Comparison of ENCODE assay signal across 8 mouse cellular contexts in the genomic region with DNA sequence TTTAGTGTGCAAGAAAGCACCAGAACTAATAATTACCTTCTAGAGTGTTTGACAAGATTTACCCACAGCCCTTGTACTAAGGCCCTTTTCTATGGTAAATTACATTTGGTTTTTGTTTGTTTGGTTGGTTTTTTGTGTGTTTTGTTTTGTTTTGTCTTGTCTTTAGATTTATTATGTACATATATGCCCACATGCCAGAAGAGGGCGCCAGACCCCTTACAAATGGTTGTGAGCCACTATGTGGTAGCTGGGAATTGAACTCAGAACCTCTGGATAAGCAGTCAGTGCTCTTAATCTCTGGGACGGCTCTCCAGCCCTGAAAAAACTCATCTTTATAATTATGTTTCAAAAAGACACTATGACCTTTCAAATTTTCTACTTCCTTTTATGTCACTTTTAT. TPM values are rescaled to one million over a fixed set of nuclear protein-coding genes. Genes with fewer than 3 reads are reported as not detected.
DNase-seq lines count a peak whose midpoint lies in the region; ATAC-seq and TF ChIP-seq lines count a peak whose summit lies in the region.

No protein-coding gene starts in this region.

- H3K9me3 ChIP-seq in forebrain, embryonic 13.5 days (replicated peaks), result no peaks in the 10 kb centered on the region; the same call in 1 of the 2 replicates

- H3K27me3 ChIP-seq in forebrain, embryonic 13.5 days, result no peaks in the 10 kb centered on the region

- DNase-seq in CD4-positive, CD25-positive, alpha-beta regulatory T cell, adult 2 months (ENCODE audit: low read depth, low spot score), result peak; percentile 64
- peak in 1 of 2 experiments; percentile 23 for DNase-seq in left cerebral cortex, adult 2 months (ENCODE audit: extremely low spot score in 1 of 2, low spot score in 2 of 2)
- DNase-seq in left cerebral cortex, adult 11 months (ENCODE audit: low spot score), result no peak
- DNase-seq in adipocyte (ENCODE audit: low spot score), result peak; percentile 49
- peak; percentile 22 for DNase-seq in embryo, embryonic 9.5 days (ENCODE audit: extremely low spot score)
- DNase-seq in lung, postnatal 36 days, result peak; percentile 65

- peak; percentile 57 for TF ChIP-seq CTCF in left cerebral cortex, adult 2 months (IDR thresholded peaks at IDR 0.05)

- no peaks in the 10 kb centered on the region for H3K4me1 ChIP-seq in forebrain, embryonic 13.5 days

- ATAC-seq in CD4-positive, CD25-positive, alpha-beta regulatory T cell, adult 4 months, result no peak
- ATAC-seq in forebrain, embryonic 13.5 days, result no peak

- H3K36me3 ChIP-seq in forebrain, embryonic 13.5 days (ENCODE audit: poor library complexity, severe bottlenecking), result no peaks in the 10 kb centered on the region

- no peak overlapping the region for H3K4me3 ChIP-seq in left cerebral cortex, adult 2 months
- no peak overlapping the region for H3K4me3 ChIP-seq in forebrain, embryonic 13.5 days

- H3K27ac ChIP-seq in left cerebral cortex, adult 2 months, result no peak overlapping the region
- no peak overlapping the region for H3K27ac ChIP-seq in forebrain, embryonic 13.5 days

- no peak overlapping the region for H3K4me2 ChIP-seq in forebrain, embryonic 13.5 days

- whole genome bisulfite sequencing in forebrain, embryonic 13.5 days, result 18% methylated on average over 2 of the region's 2 CpGs

- no peak overlapping the region for H3K9ac ChIP-seq in forebrain, embryonic 13.5 days

- intact Hi-C loops in left cerebral cortex, adult 2 months (cut with DNase I), result loop anchor here (2.0 to 5.0 kb wide), 2 partner anchors 86 to 199 kb away; no protein-coding TSS in a partner anchor

RNA-seq across cellular contexts. Expression of a gene that starts 37.9 kb away (rescaled TPM):
- not detected for polyA plus RNA-seq in CD4-positive, CD25-positive, alpha-beta regulatory T cell, adult 4 months (2017; shearing (Covaris generic))
- total RNA-seq in left cerebral cortex, adult 2 months (2021), result 1 to 10 TPM; 1.5 to 1.9 TPM
- 0.04 and 0.08 TPM in 2 replicates for polyA plus RNA-seq in forebrain, embryonic 13.5 days (2015; fragmentation: Nextera tagmentation; extraction: Ambion mirVana)
